Comparison of ENCODE assay signal across 8 mouse cellular contexts in the genomic region with DNA sequence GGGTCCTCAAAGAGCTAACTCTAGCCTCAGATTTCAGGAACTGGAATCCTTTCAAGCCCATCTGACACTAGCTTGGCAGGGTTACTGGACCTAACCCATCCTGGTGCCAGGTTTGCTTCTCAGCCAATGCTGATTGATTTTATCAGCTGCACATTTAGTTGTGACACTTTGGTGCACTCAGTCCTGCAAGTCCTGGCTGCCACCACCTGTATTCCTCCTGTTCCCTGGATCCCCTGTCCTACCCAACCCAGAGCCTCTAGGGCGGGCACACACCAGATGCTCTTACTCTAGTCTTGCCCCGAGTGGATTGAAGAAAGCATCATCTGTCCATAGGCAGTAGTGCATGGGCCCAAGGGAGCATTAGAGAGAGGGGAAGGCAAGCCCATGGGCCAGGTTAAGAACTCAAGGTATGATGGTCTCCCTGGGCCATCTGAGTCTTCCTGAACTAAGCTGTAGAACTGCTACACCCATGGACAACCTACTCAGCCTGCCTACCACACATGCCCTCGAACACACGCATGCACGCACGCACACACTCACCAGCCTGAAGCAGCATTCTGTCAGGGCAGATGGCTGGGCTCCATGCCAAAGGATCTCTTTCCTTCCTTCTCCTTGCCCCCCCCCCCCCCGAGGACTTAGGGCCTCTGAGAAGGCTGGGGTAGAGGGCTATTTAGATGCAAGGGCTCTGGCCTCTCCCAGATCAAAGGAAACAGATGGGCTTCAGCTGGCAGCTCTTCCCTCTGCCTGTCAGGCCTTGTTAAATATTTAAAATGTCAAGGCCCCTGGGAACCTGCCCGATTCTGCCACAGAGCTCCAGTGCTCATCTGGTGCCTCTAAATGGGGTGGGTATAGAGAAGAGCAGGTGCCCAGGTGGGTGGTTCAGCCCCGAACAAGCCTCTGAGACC. TPM values are rescaled to one million over a fixed set of nuclear protein-coding genes. Genes with fewer than 3 reads are reported as not detected.
DNase-seq lines count a peak whose midpoint lies in the region; ATAC-seq lines count a peak whose summit lies in the region.

No protein-coding gene starts in this region.

- no peak overlapping the region for H3K9ac ChIP-seq in hindbrain, embryonic 14.5 days

- ATAC-seq in hindbrain, embryonic 14.5 days (ENCODE audit: low FRiP score): peak; percentile 79

- H3K27me3 ChIP-seq in hindbrain, embryonic 14.5 days (ENCODE audit: control insufficient read depth, insufficient read depth, low read length): no peaks in the 10 kb centered on the region

- no peaks in the 10 kb centered on the region for H3K9me3 ChIP-seq in hindbrain, embryonic 14.5 days (ENCODE audit: control insufficient read depth, low read length)

- peak; percentile 68 for DNase-seq in adrenal gland, adult 2 months
- no peak for DNase-seq in adrenal gland, adult 18-20 months (ENCODE audit: low spot score in 2 of 2)
- DNase-seq in right cerebral cortex, postnatal 10 days (ENCODE audit: low spot score in 2 of 2): peak; percentile 60 to 62
- DNase-seq in right cerebral cortex, adult 18-20 months: no peak
- no peak for DNase-seq in hindbrain, embryonic 14.5 days (ENCODE audit: low spot score)
- peak; percentile 26 for DNase-seq in skeletal muscle tissue, adult 2 months (ENCODE audit: low read depth, low spot score)
- DNase-seq in urinary bladder, adult 2 months (ENCODE audit: low spot score): no peak
- DNase-seq in B cell, adult 2 months: no peak

- no peaks in the 10 kb centered on the region for H3K4me1 ChIP-seq in hindbrain, embryonic 14.5 days (replicated peaks; ENCODE audit: control insufficient read depth, insufficient read depth, low read length)

- no peak overlapping the region for H3K4me2 ChIP-seq in hindbrain, embryonic 14.5 days (replicated peaks)

- H3K36me3 ChIP-seq in hindbrain, embryonic 14.5 days (replicated peaks; ENCODE audit: control insufficient read depth, insufficient read depth): no peaks in the 10 kb centered on the region

- no peak overlapping the region for H3K4me3 ChIP-seq in hindbrain, embryonic 14.5 days (replicated peaks; ENCODE audit: low read length)

- WGBS in hindbrain, embryonic 14.5 days: 58% methylated on average over 8 of the region's 9 CpGs

- no peak overlapping the region for H3K27ac ChIP-seq in hindbrain, embryonic 14.5 days

RNA-seq across cellular contexts. Expression of a gene that starts 21.7 kb away (rescaled TPM):
- total RNA-seq in adrenal gland, adult 2 months (2021): 10 to 100 TPM; 38.2 to 42.3 TPM
- polyA plus RNA-seq in adrenal gland, adult 2 months (2012; rRNA removed): 24.9 and 29.0 TPM in 2 replicates
- total RNA-seq in adrenal gland, adult 18-20 months (2021): 10 to 100 TPM; 42.1 to 52.8 TPM
- polyA plus RNA-seq in hindbrain, embryonic 14.5 days (2014; fragmentation: Nextera tagmentation; extraction: Ambion mirVana): 8.4 and 9.5 TPM in 2 replicates
- polyA plus RNA-seq in urinary bladder, adult 2 months (2012; rRNA removed): 0.53 and 0.56 TPM in 2 replicates

RNA-seq across cellular contexts. Expression of a gene that starts 41.2 kb away (rescaled TPM):
- total RNA-seq in adrenal gland, adult 2 months (2021): 100 to 1,000 TPM; 290 to 364 TPM
- 197 and 251 TPM in 2 replicates for polyA plus RNA-seq in adrenal gland, adult 2 months (2012; rRNA removed)
- 100 to 1,000 TPM; 221 to 292 TPM for total RNA-seq in adrenal gland, adult 18-20 months (2021)
- 35.0 and 40.7 TPM in 2 replicates for polyA plus RNA-seq in hindbrain, embryonic 14.5 days (2014; fragmentation: Nextera tagmentation; extraction: Ambion mirVana)
- 589 and 923 TPM in 2 replicates for polyA plus RNA-seq in urinary bladder, adult 2 months (2012; rRNA removed)

Comparison
In these comparisons a context has a peak if more than half of its experiments do, and no peak if none do; other contexts are left out.
1. DNase-seq: peak in adrenal gland, adult 2 months (single experiment), right cerebral cortex, postnatal 10 days (2 of 2) and skeletal muscle tissue, adult 2 months (single experiment); none in adrenal gland, adult 18-20 months (0 of 2), right cerebral cortex, adult 18-20 months (single experiment), hindbrain, embryonic 14.5 days (single experiment), urinary bladder, adult 2 months (single experiment) and B cell, adult 2 months (0 of 2).